Mouse (Mus musculus) forebrain, embryonic 11.5 days (tissue): ENCODE measurements at regions not wholly inside any gene's neighbourhood (a gene's known extent, or its start where the extent isn't known, plus 50 kb on each side); places are given as distances from the start of the nearest gene placed in this dataset.
A peak's percentile ranks its signal among the peaks of the same experiment; 100 is the strongest.
"Not testable (repeated sequence)": the region's sequence is repeated elsewhere in the genome, so short reads cannot be mapped to it uniquely, and the experiment has no call there.

Source experiments
- ATAC-seq: fragments of 200-750 bp; cut with Nextera tagmentation; replicated peaks from 2 replicates; pipeline ENCODE4 v1.8.0; 2017; ENCODE audit warnings: moderate TSS enrichment; ENCODE audit not compliant: low FRiP score
- DNase-seq: peaks from one replicate; pipeline ENCODE4 v3.0.0-alpha.2; 2017; ENCODE audit warnings: low spot score
- H3K27ac ChIP-seq: fragments of 300-500 bp; sonication (generic); 2 replicates; pipeline ENCODE4 v1.5.1; 2014; ENCODE audit warnings: low read depth, low read length
- H3K27me3 ChIP-seq: fragments of 300-500 bp; sonication (generic); 2 replicates; pipeline ENCODE4 v1.6.1; 2014; ENCODE audit warnings: mild to moderate bottlenecking, low read length, mixed read lengths; ENCODE audit not compliant: control insufficient read depth, insufficient read depth
- H3K36me3 ChIP-seq: fragments of 300-500 bp; sonication (generic); 2 replicates; pipeline ENCODE4 v1.6.1; 2014; ENCODE audit warnings: mild to moderate bottlenecking, low read length, moderate library complexity, mixed read lengths; ENCODE audit not compliant: control insufficient read depth, insufficient read depth
- H3K4me1 ChIP-seq: fragments of 300-500 bp; sonication (generic); replicated peaks from 2 replicates; pipeline ENCODE4 v1.6.1; 2014; ENCODE audit warnings: low read length, mixed read lengths; ENCODE audit not compliant: control insufficient read depth, insufficient read depth
- H3K4me2 ChIP-seq: fragments of 300-500 bp; sonication (generic); 2 replicates; pipeline ENCODE4 v1.6.1; 2014; ENCODE audit warnings: low read depth, mild to moderate bottlenecking, low read length, moderate library complexity, mixed read lengths; ENCODE audit not compliant: severe bottlenecking
- H3K4me3 ChIP-seq: fragments of 300-500 bp; sonication (generic); 2 replicates; pipeline ENCODE4 v1.5.1; 2014; ENCODE audit warnings: low read depth, low read length
- H3K9ac ChIP-seq: fragments of 300-500 bp; sonication (generic); 2 replicates; pipeline ENCODE4 v1.6.1; 2014; ENCODE audit warnings: low read length
- H3K9me3 ChIP-seq: fragments of 300-500 bp; sonication (generic); 2 replicates; pipeline ENCODE4 v1.6.1; 2016; ENCODE audit warnings: low read length, mixed read lengths; ENCODE audit not compliant: control insufficient read depth
- WGBS: fragments of 180-500 bp; shearing (Covaris S2); extraction: QIAGEN DNeasy Blood & Tissue Kit; methylation state at CpG from one replicate; pipeline ENCODE4 v1.1.7; 2014; 5-methylcytosine and 5-hydroxymethylcytosine counted together

- no peak for ATAC-seq
- Histone ChIP-seq H3K4me2 (no peak overlapping the region), H3K27ac (no peak overlapping the region), H3K9ac (no peak overlapping the region), H3K4me1 (no peaks in the 10 kb centered on the region), H3K9me3 (peaks cover 3% of the 10 kb centered on the region; the same call in 1 of the 2 replicates), H3K27me3 (no peaks in the 10 kb centered on the region), H3K36me3 (no peaks in the 10 kb centered on the region), H3K4me3 (no peak overlapping the region)
- no peak for DNase-seq
- WGBS: 89% methylated on average over 13 of the region's 13 CpGs
Observed at GRCm38 (mm10) chr12:71703146-71703902, 127.6 kb upstream of the Daam1 start.

DNA sequence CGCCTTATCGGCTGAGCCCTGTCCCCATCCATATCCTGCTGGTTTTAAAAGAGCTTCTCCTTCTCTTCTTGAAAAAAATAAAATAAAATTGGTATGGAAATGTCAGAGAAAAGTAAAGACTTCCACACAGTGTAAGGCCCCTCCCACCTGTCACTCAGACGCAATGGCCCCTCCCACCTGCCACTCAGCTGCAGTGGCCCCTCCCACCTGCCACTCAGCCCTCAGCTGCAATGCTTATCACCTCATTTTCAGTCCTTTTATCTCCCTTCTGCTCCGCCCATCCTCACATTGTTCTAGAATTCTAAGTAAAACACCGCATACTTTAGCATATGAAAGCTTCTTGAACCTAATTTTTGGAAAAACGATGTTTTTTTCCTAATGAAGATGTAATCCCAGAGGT lies 126.4 kb upstream of the Daam1 start:
- WGBS: 78% methylated on average over 6 of the region's 6 CpGs
- ATAC-seq: no peak
- no peaks in the 10 kb centered on the region for H3K36me3 ChIP-seq

DNA sequence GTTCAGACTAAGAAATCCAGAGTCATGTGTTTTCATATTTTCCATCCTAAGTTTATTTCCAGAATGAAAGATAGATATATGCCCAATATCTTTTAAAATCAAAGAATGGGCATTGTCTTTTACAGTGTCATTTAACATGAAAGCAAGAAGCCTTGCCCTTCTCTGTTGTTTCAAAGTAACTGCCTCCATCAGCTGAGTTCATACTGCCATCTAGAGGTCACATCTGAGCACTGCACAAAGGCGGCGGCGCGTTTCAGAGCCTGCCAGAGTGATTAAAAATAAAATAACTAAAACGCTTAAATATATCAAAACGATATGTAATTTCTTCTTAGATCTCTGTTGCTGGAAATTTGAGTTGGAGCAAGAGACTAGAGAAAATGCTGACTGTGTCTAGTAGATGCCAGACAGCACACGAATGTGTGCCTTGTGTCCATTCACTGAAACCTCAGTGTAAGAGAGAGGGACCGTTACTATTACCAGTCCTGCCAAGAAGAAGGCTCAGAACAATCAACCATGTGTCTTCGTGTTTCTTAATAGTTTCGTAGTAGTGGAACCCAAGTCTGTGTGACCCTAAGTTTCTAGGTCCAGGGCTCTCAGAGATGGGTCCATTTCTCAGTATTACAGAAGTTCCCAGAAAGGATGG lies 123.0 kb upstream of the Daam1 start:
- ATAC-seq (no peak), DNase-seq (peak; percentile 79)
- Histone ChIP-seq H3K4me3 (no peak overlapping the region), H3K4me1 (no peaks in the 10 kb centered on the region), H3K9me3 (no peaks in the 10 kb centered on the region), H3K27ac (no peak overlapping the region), H3K9ac (no peak overlapping the region), H3K36me3 (no peaks in the 10 kb centered on the region), H3K4me2 (no peak overlapping the region), H3K27me3 (no peaks in the 10 kb centered on the region)
- 26% methylated on average over 10 of the region's 10 CpGs for WGBS

More for the DNA sequence above, 126.4 kb upstream of the Daam1 start:
- Histone ChIP-seq H3K9me3 (no peaks in the 10 kb centered on the region; the same call in 1 of the 2 replicates), H3K4me1 (no peaks in the 10 kb centered on the region), H3K27ac (no peak overlapping the region), H3K9ac (no peak overlapping the region), H3K4me2 (no peak overlapping the region), H3K4me3 (no peak overlapping the region), H3K27me3 (no peaks in the 10 kb centered on the region)
- no peak for DNase-seq

DNA sequence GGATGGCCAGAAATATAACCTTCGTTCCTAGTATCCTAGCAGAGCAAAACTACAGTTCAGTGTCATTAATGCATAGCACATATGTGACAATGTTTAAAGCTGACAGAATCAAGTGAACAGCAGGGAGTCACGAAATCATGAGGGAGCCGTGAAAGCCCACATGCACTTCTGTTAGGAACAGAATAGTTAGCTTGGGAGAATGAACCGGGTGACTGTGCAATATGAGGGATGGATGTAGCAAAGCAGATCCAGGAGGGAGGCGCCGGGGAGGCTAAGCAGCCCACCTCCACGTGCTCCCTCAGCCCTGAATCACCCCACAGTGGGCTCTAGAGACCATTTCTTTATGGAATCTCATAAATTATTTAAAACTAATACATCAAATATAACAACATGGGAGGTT lies 116.3 kb upstream of the Daam1 start:
- H3K4me1 ChIP-seq: no peaks in the 10 kb centered on the region
- WGBS: 81% methylated on average over 7 of the region's 7 CpGs
- H3K27ac ChIP-seq: no peak overlapping the region
- DNase-seq: no peak
- no peaks in the 10 kb centered on the region for H3K9me3 ChIP-seq
- H3K9ac ChIP-seq: no peak overlapping the region
- no peaks in the 10 kb centered on the region for H3K36me3 ChIP-seq
- no peak overlapping the region for H3K4me3 ChIP-seq
- no peak for ATAC-seq
- no peaks in the 10 kb centered on the region for H3K27me3 ChIP-seq
- no peak overlapping the region for H3K4me2 ChIP-seq

DNA sequence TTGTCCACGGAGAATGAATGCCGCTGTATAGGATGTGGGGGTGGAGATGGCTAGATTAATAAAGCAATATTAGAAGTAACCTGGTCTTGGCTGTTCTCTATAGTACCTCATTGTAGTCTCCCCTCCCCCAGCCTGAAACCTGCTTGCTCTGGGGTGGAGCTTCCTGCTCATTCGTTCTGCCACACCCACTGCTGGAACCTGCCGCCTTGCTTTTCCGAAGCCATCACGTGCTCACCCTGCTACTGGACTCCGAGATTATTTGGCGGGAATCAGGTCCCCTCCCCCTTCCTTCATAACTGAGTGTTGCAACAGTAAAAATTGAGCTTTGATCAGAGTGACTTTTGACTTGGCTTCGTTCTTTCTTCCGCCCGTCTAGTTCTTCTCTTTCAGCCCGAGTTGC lies 112.5 kb upstream of the Daam1 start:
- WGBS: 76% methylated on average over 12 of the region's 12 CpGs
- not testable (repeated sequence) for DNase-seq, H3K9me3 ChIP-seq, H3K27ac ChIP-seq, ATAC-seq, H3K9ac ChIP-seq, H3K4me1 ChIP-seq, H3K27me3 ChIP-seq, H3K4me3 ChIP-seq, H3K36me3 ChIP-seq, H3K4me2 ChIP-seq

GRCm38 (mm10) chr12:71718911-71719310 lies 112.0 kb upstream of the Daam1 start:
- H3K9me3 ChIP-seq: no peaks in the 10 kb centered on the region
- no peak overlapping the region for H3K27ac ChIP-seq
- ATAC-seq: no peak

GRCm38 (mm10) chr12:71725140-71725539 lies 105.7 kb upstream of the Daam1 start:
- Histone ChIP-seq H3K36me3 (no peaks in the 10 kb centered on the region), H3K4me1 (no peaks in the 10 kb centered on the region), H3K9ac (no peak overlapping the region), H3K27me3 (no peaks in the 10 kb centered on the region), H3K4me2 (no peak overlapping the region), H3K4me3 (no peak overlapping the region), H3K27ac (no peak overlapping the region), H3K9me3 (no peaks in the 10 kb centered on the region)
- DNase-seq: no peak
- no peak for ATAC-seq
- WGBS: 38% methylated on average over 5 of the region's 5 CpGs

More at GRCm38 (mm10) chr12:71718911-71719310, 112.0 kb upstream of the Daam1 start:
- 83% methylated on average over 7 of the region's 7 CpGs for WGBS
- H3K27me3 ChIP-seq: no peaks in the 10 kb centered on the region
- DNase-seq: no peak
- H3K4me1 ChIP-seq: no peaks in the 10 kb centered on the region
- H3K36me3 ChIP-seq: no peaks in the 10 kb centered on the region
- H3K4me3 ChIP-seq: no peak overlapping the region
- no peak overlapping the region for H3K9ac ChIP-seq
- H3K4me2 ChIP-seq: no peak overlapping the region

DNA sequence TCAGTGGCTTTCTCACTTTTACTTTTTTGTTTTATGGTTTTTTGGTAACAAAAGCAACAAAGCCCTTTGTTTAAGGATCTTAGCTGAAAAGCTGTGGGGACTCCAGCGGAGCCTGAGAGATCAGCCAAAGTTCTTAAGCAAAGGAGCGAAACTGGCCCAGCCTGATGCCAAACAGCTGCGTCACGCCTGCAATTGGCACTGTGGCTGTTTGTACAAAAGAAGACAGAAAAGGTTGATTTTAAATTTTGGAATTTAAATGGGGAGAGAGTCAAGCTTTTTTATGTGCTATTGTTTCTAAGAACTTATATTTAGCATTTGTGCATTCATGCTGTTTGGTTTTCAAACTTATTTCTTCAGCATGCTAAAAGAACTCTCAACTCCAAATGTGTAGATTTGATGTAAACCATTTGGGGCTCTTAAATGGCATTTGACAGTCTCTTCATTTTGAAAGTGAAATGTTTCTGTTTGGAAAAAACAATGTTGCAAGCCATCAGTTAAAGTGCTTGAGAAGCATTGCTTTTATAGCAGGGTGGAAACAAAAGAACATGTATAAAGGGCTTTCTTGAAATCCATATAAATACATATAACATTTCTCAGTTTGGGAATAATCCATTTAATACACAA lies 105.1 kb upstream of the Daam1 start:
- H3K4me2 ChIP-seq: no peak overlapping the region
- ATAC-seq: no peak
- H3K27me3 ChIP-seq: no peaks in the 10 kb centered on the region
- no peak overlapping the region for H3K4me3 ChIP-seq
- no peak overlapping the region for H3K9ac ChIP-seq
- no peak for DNase-seq
- H3K4me1 ChIP-seq: no peaks in the 10 kb centered on the region
- no peaks in the 10 kb centered on the region for H3K9me3 ChIP-seq
- WGBS: 12% methylated on average over 4 of the region's 4 CpGs
- H3K27ac ChIP-seq: no peak overlapping the region
- H3K36me3 ChIP-seq: no peaks in the 10 kb centered on the region
